Mouse (Mus musculus) brain, embryonic 14.5 days (tissue): ENCODE measurements around the gene Gm43951. TPM values are rescaled to one million over a fixed set of nuclear protein-coding genes. Genes with fewer than 3 reads are reported as not detected.
"Not testable (repeated sequence)": the region's sequence is repeated elsewhere in the genome, so short reads cannot be mapped to it uniquely, and the experiment has no call there.

ENCODE experiments used
- DNase-seq: peaks from one replicate; pipeline ENCODE4 v3.0.0-alpha.2; 2011; ENCODE audit warnings: low read depth
- CTCF ChIP-seq: fragments of 200-500 bp; IDR thresholded peaks from 2 replicates; pipeline ENCODE4 v1.5.1; 2012; ENCODE audit warnings: inconsistent platforms, mild to moderate bottlenecking, moderate library complexity, borderline replicate concordance; ENCODE audit not compliant: insufficient read depth, insufficient read length; ENCODE audit errors: extremely low read depth
- POLR2A ChIP-seq: fragments of 200-500 bp; IDR thresholded peaks from 2 replicates; pipeline ENCODE4 v1.6.1; 2012; ENCODE audit warnings: mild to moderate bottlenecking, inconsistent platforms, borderline replicate concordance; ENCODE audit not compliant: poor library complexity, insufficient read depth, insufficient read length, severe bottlenecking; ENCODE audit errors: extremely low read depth
- polyA plus RNA-seq: library from polyadenylated mRNA; depleted of rRNA; stranded (reverse); fragments of >200 nt; gene quantifications from 2 replicates; pipeline ENCODE4 v1.2.3, GENCODE M21; 2012; rRNA removed

Gene Gm43951
- polyA plus RNA-seq, 1 experiment, result 6.6 TPM

DNA sequence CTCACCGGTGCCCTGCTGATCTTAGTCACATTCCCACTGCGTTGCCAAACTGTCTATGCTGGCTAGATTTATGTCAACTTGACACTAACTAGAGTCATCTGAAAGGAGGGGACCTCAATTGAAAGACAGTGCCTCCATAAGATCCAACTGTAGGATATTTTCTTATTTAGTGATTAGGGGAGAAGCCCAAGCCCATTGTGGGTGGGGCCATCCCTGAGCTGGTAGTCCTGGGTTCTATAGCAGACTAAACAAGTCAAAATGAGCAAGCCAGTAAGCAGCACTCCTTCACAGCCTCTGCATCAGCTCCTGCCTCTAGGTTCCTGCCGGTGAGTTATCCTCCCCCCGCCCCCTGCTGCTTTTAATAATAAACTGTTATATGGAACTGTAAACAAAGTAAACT, 25.5 kb downstream of the Gm43951 start:
- DNase-seq, result no peak
- TF ChIP-seq CTCF, result no peak
- TF ChIP-seq POLR2A, result no peak

DNA sequence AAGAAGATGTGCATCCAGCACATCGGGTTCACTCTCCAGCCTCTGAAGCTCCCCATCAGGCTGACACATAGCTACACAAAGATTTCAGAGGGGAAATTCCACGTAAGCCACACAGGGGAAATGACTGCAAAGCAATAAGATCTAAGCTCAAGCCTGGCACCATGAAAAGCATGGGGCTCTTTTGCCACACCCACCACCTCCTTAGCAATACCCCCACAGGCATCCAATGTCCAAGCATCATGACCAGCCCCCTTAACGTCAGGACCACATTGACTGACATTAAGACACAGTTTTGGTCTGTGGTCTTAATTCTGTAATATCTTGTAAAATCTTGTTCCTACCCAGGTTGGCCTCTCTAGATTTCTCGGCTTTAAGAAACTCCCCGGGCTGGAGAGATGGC, 26.1 kb downstream of the Gm43951 start:
- no peak for TF ChIP-seq POLR2A
- TF ChIP-seq CTCF, result no peak
- DNase-seq, result no peak

DNA sequence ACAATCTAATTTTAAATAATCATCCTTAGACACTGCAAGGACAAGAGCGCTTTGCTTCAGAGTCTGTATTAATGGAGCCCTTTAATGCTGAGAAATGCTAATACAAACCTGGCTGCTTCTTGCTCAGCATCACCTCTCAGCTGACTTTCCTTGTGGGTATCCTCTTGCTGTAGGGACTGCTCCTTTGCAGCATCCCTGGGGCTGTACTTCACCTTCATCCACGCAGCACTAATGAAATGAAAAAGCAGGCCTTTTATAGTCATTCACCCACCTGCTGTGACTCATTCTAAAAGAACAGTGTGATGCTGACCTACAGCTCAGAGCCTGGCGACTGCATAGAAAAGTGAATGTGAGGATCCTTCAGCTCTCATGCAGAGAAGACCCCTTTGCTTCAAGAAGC, 30.1 kb downstream of the Gm43951 start:
- TF ChIP-seq POLR2A (no peak), CTCF (no peak)
- DNase-seq, result peak; percentile 67

DNA sequence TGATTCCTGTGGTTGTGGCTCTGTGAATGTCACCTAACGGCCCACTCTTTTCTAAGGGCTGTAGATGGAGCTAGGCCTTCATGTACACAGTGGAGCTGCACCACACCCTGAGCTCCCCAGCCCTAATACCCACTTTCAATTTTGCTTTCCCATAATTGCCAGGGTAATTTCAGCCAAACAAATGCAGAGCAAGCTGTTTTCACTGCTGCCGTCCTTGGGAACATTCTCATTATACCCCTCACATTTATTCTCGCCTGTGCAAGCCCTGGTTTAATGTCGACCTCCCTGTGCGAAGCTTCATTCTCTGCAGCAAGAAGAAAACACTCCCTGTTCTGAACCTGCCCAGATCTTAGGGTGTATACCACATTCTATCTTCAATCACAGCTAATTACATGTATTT, 30.7 kb downstream of the Gm43951 start:
- peak; percentile 50 for DNase-seq
- TF ChIP-seq POLR2A, result no peak
- TF ChIP-seq CTCF, result no peak

DNA sequence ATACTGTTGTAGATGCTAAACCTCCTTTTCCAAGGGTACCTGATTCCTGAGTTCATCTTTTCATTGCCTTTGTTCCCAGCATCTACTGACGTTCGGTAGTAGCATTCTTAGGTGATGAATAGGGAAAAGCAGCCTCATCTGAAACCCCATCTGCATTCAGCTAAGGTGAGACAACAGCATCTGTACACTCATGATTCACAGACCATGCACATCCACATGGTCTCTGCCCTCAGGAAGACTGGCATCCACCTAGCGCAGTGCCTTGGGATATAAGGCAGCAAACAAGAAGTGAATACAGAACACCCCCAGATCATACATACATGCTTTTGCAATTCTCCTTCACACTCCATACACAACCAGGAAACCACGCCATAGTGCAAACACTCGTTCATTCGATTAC, 31.9 kb downstream of the Gm43951 start:
- no peak for TF ChIP-seq POLR2A
- TF ChIP-seq CTCF, result no peak
- DNase-seq, result no peak

DNA sequence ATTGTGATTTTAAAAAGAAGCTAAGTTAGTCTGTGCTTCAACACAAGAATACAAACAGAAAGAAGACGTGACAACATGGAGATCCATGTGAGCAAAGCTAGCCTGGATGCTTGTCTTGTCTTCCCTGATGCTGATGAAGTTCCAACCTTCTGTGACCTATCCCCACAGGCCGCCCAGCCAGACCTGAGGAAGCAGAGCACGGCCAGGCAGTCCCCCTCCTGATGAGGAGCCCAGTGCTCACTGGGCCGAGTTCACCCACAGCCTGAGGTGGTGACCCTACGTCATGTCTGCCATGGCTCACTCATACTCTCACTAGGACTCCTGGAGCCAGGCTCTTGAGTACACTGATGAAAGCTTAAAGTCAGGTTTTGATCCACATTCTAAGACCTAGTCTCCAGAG, 33.1 kb downstream of the Gm43951 start:
- DNase-seq, result no peak
- TF ChIP-seq CTCF (no peak), POLR2A (no peak)

DNA sequence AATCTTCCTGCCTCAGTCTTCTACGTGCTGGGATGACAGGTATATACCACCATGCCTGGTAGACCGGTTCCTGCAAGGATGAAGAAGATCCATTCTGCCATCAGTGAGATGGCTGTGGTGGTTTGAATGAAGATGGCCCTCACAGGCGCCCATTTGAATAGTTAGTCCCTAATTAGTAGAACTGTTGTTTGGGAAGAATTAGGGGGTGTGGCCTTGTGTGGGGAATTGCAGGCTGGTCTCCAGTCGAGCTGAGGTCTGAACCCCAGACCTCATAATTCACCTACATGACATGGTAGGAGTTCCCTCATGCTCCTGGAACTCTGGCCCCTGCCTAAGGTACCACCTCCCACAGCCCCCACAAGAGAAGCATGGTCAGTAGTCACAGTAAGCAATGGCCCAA, 34.7 kb downstream of the Gm43951 start:
- not testable (repeated sequence) for DNase-seq

DNA sequence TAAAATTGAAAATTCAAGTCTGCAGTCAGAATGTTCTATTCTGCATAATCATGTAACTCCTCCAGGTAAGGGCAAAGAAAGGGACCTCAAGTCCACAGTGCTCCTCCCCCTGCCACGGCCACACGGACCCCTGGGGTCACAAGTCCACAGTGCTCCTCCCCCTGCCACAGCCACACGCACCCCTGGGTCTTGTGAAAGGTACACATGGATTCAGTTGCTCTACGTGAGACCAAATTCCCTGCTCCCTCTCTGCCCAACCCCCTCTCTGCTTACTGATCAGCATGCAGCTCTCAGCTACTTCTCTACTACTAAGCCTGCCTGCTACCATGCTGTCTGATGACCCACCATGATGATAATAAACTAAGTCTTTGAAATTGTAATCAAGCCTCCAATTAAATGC, 36.8 kb downstream of the Gm43951 start:
- TF ChIP-seq POLR2A (no peak), CTCF (no peak)
- no peak for DNase-seq

DNA sequence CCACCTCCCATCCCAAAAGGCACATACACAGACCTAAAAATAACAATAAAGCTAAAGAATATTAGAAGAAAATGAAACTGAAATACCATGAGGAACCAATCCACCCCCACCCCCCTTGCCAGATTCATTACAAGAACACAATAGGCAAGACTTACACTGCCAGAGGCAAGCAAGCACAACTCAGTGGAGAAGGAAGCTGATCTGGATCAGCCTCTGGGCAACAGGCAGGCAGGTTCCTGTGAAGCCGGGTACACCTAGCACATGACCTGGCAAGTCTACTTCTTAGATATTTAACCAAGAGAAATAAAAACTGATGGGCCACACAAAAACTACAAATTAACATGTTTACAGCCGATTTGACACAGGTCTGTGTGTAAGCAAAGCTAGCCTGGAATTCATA, 43.4 kb downstream of the Gm43951 start:
- no peak for DNase-seq
- TF ChIP-seq CTCF (no peak), POLR2A (no peak)

DNA sequence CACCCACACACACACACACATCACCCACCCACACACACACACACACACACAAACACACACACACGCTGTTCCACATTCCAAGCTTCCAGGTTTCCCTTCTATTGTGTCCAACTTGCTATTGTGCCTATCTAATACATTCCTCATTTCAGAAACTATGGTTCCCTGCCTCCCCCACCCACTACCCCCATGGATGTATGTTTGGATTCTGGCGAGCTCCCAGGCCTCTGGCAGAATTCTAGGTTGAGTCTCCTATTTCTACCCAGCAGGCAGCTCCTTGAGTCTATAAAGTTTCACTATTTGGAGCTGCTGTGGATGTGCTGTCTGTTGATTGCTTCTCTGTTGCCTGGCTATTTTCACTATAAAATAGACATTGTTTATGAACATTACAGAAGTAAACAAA, 50.0 kb downstream of the Gm43951 start:
- TF ChIP-seq POLR2A (no peak), CTCF (no peak)

DNA sequence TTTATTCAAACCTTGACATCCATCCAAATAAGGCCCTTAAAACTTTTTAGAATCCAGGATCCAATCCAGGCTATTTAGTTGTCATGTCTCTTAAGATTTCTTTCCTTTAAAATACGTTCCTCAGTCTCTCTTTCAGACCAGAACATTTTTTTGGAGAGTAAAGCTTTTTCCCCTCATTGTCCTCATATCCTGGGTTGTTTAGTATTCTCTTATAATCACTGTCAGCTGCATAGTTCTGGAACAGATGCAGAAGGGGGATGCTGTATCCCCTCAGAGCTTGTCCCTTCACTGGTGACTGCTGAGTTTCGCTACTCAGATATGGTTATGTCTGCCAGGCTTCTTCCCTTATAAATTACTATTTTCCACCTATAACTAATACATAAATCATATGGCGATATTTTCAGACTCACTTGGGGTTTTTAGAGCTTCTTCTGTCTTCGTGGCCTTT, 50.6 kb downstream of the Gm43951 start:
- TF ChIP-seq CTCF, result no peak
- no peak for TF ChIP-seq POLR2A
- DNase-seq, result no peak

More for the DNA sequence above, 50.0 kb downstream of the Gm43951 start:
- DNase-seq, result no peak

DNA sequence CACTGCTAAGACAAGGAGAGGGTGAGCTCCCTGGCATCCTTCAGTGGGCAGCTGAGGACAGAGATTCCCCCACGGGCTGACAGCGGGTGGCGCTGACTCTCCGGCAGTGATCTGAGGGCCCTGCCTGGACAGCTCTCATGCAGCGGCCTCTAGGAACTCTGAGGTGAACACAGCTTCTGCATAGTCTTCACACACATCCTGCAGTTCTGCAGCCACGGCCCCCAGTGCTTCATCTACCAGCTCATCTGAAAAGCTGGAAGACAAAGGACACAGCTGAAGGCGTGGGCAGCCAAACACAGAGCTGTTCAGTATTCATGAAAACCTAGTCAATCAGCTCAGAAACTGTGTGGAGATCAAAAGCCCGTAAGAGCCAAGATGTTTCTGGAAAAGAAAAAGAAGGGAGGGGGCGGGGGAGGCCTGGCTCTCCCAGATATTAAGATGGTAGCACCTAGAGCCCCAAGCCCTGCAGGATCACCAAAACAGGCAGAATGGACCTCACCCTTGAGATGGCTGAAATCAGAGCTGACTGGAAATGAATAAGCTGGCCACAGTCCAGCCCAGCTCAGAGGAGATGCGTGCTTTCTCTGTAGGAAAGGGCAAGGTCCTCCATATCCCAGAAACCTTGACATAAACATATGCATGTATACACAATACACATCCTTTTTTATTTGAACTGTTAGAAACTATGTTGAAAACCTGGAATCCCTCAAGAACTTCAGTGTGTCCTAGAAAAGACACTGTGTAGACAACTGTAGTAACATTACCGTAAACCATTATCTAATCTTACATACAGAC, 51.3 kb downstream of the Gm43951 start:
- DNase-seq, result peak; percentile 78
- TF ChIP-seq POLR2A (no peak), CTCF (no peak)

Other genes with a start within 250 kb of the Gm43951 start
- gene Aipl1, start 169.3 kb downstream of the Gm43951 start, polyA plus RNA-seq, result 0.30 and 0.38 TPM in 2 replicates
- gene Pimreg, start 164.8 kb downstream of the Gm43951 start, polyA plus RNA-seq, result 29.9 and 53.4 TPM in 2 replicates
- 8.2 and 13.0 TPM in 2 replicates for gene Pitpnm3, start 71.1 kb downstream of the Gm43951 start, polyA plus RNA-seq
- 28.2 and 31.3 TPM in 2 replicates for gene 4933427D14Rik, start 619 bp upstream of the Gm43951 start, polyA plus RNA-seq
- gene Txndc17, start 707 bp upstream of the Gm43951 start, polyA plus RNA-seq, result 66.5 and 78.4 TPM in 2 replicates
- gene Med31, start 8.8 kb upstream of the Gm43951 start, polyA plus RNA-seq, result 33.8 and 52.6 TPM in 2 replicates
- gene Slc13a5, start 60.4 kb upstream of the Gm43951 start, polyA plus RNA-seq, result 0.93 and 2.8 TPM in 2 replicates
- 0.62 and 1.4 TPM in 2 replicates for gene Xaf1, start 94.8 kb upstream of the Gm43951 start, polyA plus RNA-seq
- not detected in 2 replicates for gene Fbxo39, start 107.6 kb upstream of the Gm43951 start, polyA plus RNA-seq
- 2.7 and 4.1 TPM in 2 replicates for gene Tekt1, start 155.6 kb upstream of the Gm43951 start, polyA plus RNA-seq
- gene Smtnl2, start 204.9 kb upstream of the Gm43951 start, polyA plus RNA-seq, result 2.1 and 3.4 TPM in 2 replicates
- gene Ggt6, start 228.7 kb upstream of the Gm43951 start, polyA plus RNA-seq, result 0.12 and 0.35 TPM in 2 replicates
- gene Mybbp1a, start 234.5 kb upstream of the Gm43951 start, polyA plus RNA-seq, result 67.9 and 74.7 TPM in 2 replicates